In the genomic region with DNA sequence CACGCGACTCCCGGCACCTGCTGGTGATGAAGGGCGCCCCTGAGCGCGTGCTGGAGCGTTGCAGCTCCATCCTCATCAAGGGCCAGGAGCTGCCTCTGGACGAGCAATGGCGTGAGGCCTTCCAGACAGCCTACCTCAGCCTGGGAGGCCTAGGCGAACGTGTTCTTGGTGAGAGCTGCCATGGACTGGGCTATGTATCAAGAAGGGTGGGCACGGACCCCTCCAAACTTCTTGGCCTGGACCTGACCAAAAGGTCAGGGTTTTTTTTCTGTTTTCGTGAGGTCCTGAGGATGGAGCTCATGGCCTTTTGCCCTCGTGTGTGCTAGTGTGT, we compare ENCODE assay signal across 8 mouse cellular contexts. TPM values are rescaled to one million over a fixed set of nuclear protein-coding genes. Genes with fewer than 3 reads are reported as not detected.
DNase-seq lines count a peak whose midpoint lies in the region; ATAC-seq and TF ChIP-seq lines count a peak whose summit lies in the region.

No protein-coding gene starts in this region.

- DNase-seq in left cerebral cortex, adult 2 months (ENCODE audit: extremely low spot score in 1 of 2, low spot score in 2 of 2), result no peak
- DNase-seq in left cerebral cortex, adult 9 months (ENCODE audit: low spot score in 2 of 2), result no peak
- DNase-seq in embryonic facial prominence, embryonic 14.5 days (ENCODE audit: low spot score), result no peak
- DNase-seq in ovary, postnatal 10 days (ENCODE audit: low spot score), result no peak
- DNase-seq in adrenal gland, postnatal 10 days, result no peak
- no peak for DNase-seq in cerebellum, adult 9-10 months

- TF ChIP-seq CTCF in left cerebral cortex, adult 2 months (IDR thresholded peaks at IDR 0.05), result no peak
- peak; percentile 59 for TF ChIP-seq CTCF in intestine, postnatal 0 days (IDR thresholded peaks at IDR 0.05; ENCODE audit: low read depth)

- H3K4me2 ChIP-seq in embryonic facial prominence, embryonic 14.5 days (ENCODE audit: low read depth, low read length), result peak overlapping the region; percentile 63
- peak overlapping the region; percentile 66 for H3K4me2 ChIP-seq in intestine, postnatal 0 days (replicated peaks; ENCODE audit: low read depth)
- peak overlapping the region; percentile 57 for H3K4me2 ChIP-seq in neural tube, embryonic 13.5 days

- intact Hi-C loops in left cerebral cortex, adult 2 months (cut with DNase I), result loop anchor here (5.0 kb wide), 2 partner anchors 35 to 40 kb away; no protein-coding TSS in a partner anchor

- H3K27ac ChIP-seq in left cerebral cortex, adult 2 months, result no peak overlapping the region
- H3K27ac ChIP-seq in embryonic facial prominence, embryonic 14.5 days (replicated peaks; ENCODE audit: low read depth, low read length), result no peak overlapping the region
- no peak overlapping the region for H3K27ac ChIP-seq in intestine, postnatal 0 days (ENCODE audit: low read depth, low read length)
- no peak overlapping the region for H3K27ac ChIP-seq in neural tube, embryonic 13.5 days (replicated peaks)

- no peaks in the 10 kb centered on the region for H3K36me3 ChIP-seq in embryonic facial prominence, embryonic 14.5 days (ENCODE audit: control insufficient read depth, insufficient read depth, low read length)
- no peaks in the 10 kb centered on the region for H3K36me3 ChIP-seq in intestine, postnatal 0 days (ENCODE audit: control insufficient read depth, insufficient read depth)
- no peaks in the 10 kb centered on the region for H3K36me3 ChIP-seq in neural tube, embryonic 13.5 days

- H3K9me3 ChIP-seq in embryonic facial prominence, embryonic 14.5 days (ENCODE audit: control insufficient read depth, low read length), result no peaks in the 10 kb centered on the region
- H3K9me3 ChIP-seq in intestine, postnatal 0 days (ENCODE audit: control insufficient read depth), result no peaks in the 10 kb centered on the region
- no peaks in the 10 kb centered on the region for H3K9me3 ChIP-seq in neural tube, embryonic 13.5 days

- H3K27me3 ChIP-seq in embryonic facial prominence, embryonic 14.5 days (replicated peaks; ENCODE audit: control insufficient read depth, insufficient read depth, low read length), result peaks cover 19% of the 10 kb centered on the region
- H3K27me3 ChIP-seq in intestine, postnatal 0 days (replicated peaks; ENCODE audit: control insufficient read depth, insufficient read depth, low read length), result no peaks in the 10 kb centered on the region
- H3K27me3 ChIP-seq in neural tube, embryonic 13.5 days, result peaks cover 51% of the 10 kb centered on the region

- peak overlapping the region; percentile 30 for H3K4me3 ChIP-seq in left cerebral cortex, adult 2 months
- peak overlapping the region; percentile 37 for H3K4me3 ChIP-seq in embryonic facial prominence, embryonic 14.5 days (ENCODE audit: low read depth, low read length)
- H3K4me3 ChIP-seq in intestine, postnatal 0 days (ENCODE audit: low read depth, low read length), result peak overlapping the region; percentile 26
- peak overlapping the region; percentile 33 for H3K4me3 ChIP-seq in neural tube, embryonic 13.5 days

- H3K4me1 ChIP-seq in embryonic facial prominence, embryonic 14.5 days (ENCODE audit: control insufficient read depth, insufficient read depth, low read length), result peaks cover 5% of the 10 kb centered on the region; the same call in 1 of the 2 replicates
- no peaks in the 10 kb centered on the region for H3K4me1 ChIP-seq in intestine, postnatal 0 days (replicated peaks; ENCODE audit: control insufficient read depth, insufficient read depth, low read length)
- H3K4me1 ChIP-seq in neural tube, embryonic 13.5 days (replicated peaks), result peaks cover 11% of the 10 kb centered on the region

- 12% methylated on average over 14 of the region's 14 CpGs for WGBS in embryonic facial prominence, embryonic 14.5 days
- WGBS in intestine, postnatal 0 days, result 11% methylated on average over 14 of the region's 14 CpGs
- WGBS in neural tube, embryonic 13.5 days, result 10% methylated on average over 14 of the region's 14 CpGs

- no peak for ATAC-seq in embryonic facial prominence, embryonic 14.5 days (ENCODE audit: low read depth)
- 0 out of 2 replicates have a peak, but pooled peaks have one; percentile 1 for ATAC-seq in intestine, postnatal 0 days
- no peak; the same call in 1 of the 2 replicates for ATAC-seq in neural tube, embryonic 13.5 days (ENCODE audit: low read depth)

- 0 out of 2 replicates have a peak overlapping the region, but pooled peaks have one; percentile 9 for H3K9ac ChIP-seq in embryonic facial prominence, embryonic 14.5 days (ENCODE audit: low read depth, low read length)
- H3K9ac ChIP-seq in intestine, postnatal 0 days (ENCODE audit: low read depth, low read length), result no peak overlapping the region
- 0 out of 2 replicates have a peak overlapping the region, but pooled peaks have one; percentile 38 for H3K9ac ChIP-seq in neural tube, embryonic 13.5 days

RNA-seq across cellular contexts. Expression of a gene that starts 5.7 kb away (rescaled TPM):
- under 1 TPM; 0.70 TPM for total RNA-seq in left cerebral cortex, adult 2 months (2021)
- polyA plus RNA-seq in embryonic facial prominence, embryonic 14.5 days (2014; fragmentation: Nextera tagmentation; extraction: Ambion mirVana), result 0.32 and 0.54 TPM in 2 replicates
- 0.35 and 0.80 TPM in 2 replicates for polyA plus RNA-seq in intestine, postnatal 0 days (2015; fragmentation: Nextera tagmentation; extraction: Ambion mirVana)
- polyA plus RNA-seq in neural tube, embryonic 13.5 days (2015; fragmentation: Nextera tagmentation; extraction: Ambion mirVana), result 0.80 and 1.6 TPM in 2 replicates
- 1 to 10 TPM; 2.3 to 3.1 TPM for total RNA-seq in adrenal gland, postnatal 10 days (2021)

RNA-seq across cellular contexts. Expression of a gene that starts 11.7 kb away (rescaled TPM):
- total RNA-seq in left cerebral cortex, adult 2 months (2021), result 100 to 1,000 TPM; 119 to 127 TPM
- polyA plus RNA-seq in embryonic facial prominence, embryonic 14.5 days (2014; fragmentation: Nextera tagmentation; extraction: Ambion mirVana), result 212 and 214 TPM in 2 replicates
- polyA plus RNA-seq in intestine, postnatal 0 days (2015; fragmentation: Nextera tagmentation; extraction: Ambion mirVana), result 158 and 161 TPM in 2 replicates
- 253 and 272 TPM in 2 replicates for polyA plus RNA-seq in neural tube, embryonic 13.5 days (2015; fragmentation: Nextera tagmentation; extraction: Ambion mirVana)
- 100 to 1,000 TPM; 246 to 247 TPM for total RNA-seq in adrenal gland, postnatal 10 days (2021)

RNA-seq across cellular contexts. Expression of a gene that starts 19.0 kb away (rescaled TPM):
- not detected for total RNA-seq in left cerebral cortex, adult 2 months (2021)
- polyA plus RNA-seq in embryonic facial prominence, embryonic 14.5 days (2014; fragmentation: Nextera tagmentation; extraction: Ambion mirVana), result 0.37 and 0.46 TPM in 2 replicates
- polyA plus RNA-seq in intestine, postnatal 0 days (2015; fragmentation: Nextera tagmentation; extraction: Ambion mirVana), result 4.6 and 6.0 TPM in 2 replicates
- polyA plus RNA-seq in neural tube, embryonic 13.5 days (2015; fragmentation: Nextera tagmentation; extraction: Ambion mirVana), result not detected in 2 replicates
- total RNA-seq in adrenal gland, postnatal 10 days (2021), result 1 to 10 TPM in 1 of 2 experiments, not detected in 1; 2.6 TPM

RNA-seq across cellular contexts. Expression of a gene that starts 25.8 kb away (rescaled TPM):
- total RNA-seq in left cerebral cortex, adult 2 months (2021), result not detected
- 0.33 and 0.38 TPM in 2 replicates for polyA plus RNA-seq in embryonic facial prominence, embryonic 14.5 days (2014; fragmentation: Nextera tagmentation; extraction: Ambion mirVana)
- polyA plus RNA-seq in intestine, postnatal 0 days (2015; fragmentation: Nextera tagmentation; extraction: Ambion mirVana), result not detected in 2 replicates
- polyA plus RNA-seq in neural tube, embryonic 13.5 days (2015; fragmentation: Nextera tagmentation; extraction: Ambion mirVana), result 1.6 and 2.9 TPM in 2 replicates
- total RNA-seq in adrenal gland, postnatal 10 days (2021), result not detected

RNA-seq across cellular contexts. Expression of a gene that starts 33.6 kb away (rescaled TPM):
- total RNA-seq in left cerebral cortex, adult 2 months (2021), result 1 to 10 TPM; 7.8 to 8.7 TPM
- 12.4 and 33.7 TPM in 2 replicates for polyA plus RNA-seq in embryonic facial prominence, embryonic 14.5 days (2014; fragmentation: Nextera tagmentation; extraction: Ambion mirVana)
- polyA plus RNA-seq in intestine, postnatal 0 days (2015; fragmentation: Nextera tagmentation; extraction: Ambion mirVana), result 2.7 and 2.9 TPM in 2 replicates
- polyA plus RNA-seq in neural tube, embryonic 13.5 days (2015; fragmentation: Nextera tagmentation; extraction: Ambion mirVana), result 1.2 and 2.8 TPM in 2 replicates
- total RNA-seq in adrenal gland, postnatal 10 days (2021), result 10 to 100 TPM; 25.4 to 34.6 TPM
